Mouse (Mus musculus) brown adipose tissue, adult 24 weeks (tissue): ENCODE measurements around the gene Cacna1c. TPM values are rescaled to one million over a fixed set of nuclear protein-coding genes. Genes with fewer than 3 reads are reported as not detected.
A peak's percentile ranks its signal among the peaks of the same experiment; 100 is the strongest.

Experiments
- H3K27ac ChIP-seq: fragments of 200-500 bp; replicated peaks from 2 replicates; pipeline ENCODE4 v1.5.1; 2012; ENCODE audit warnings: low read depth, mild to moderate bottlenecking, low read length
- H3K4me1 ChIP-seq: fragments of 200-500 bp; 2 replicates; pipeline ENCODE4 v1.6.1; 2012; ENCODE audit warnings: low read length, mixed read lengths; ENCODE audit not compliant: control insufficient read depth, insufficient read depth, insufficient read length
- H3K4me3 ChIP-seq: fragments of 200-500 bp; 2 replicates; pipeline ENCODE4 v1.5.1; 2012; ENCODE audit warnings: low read depth, mild to moderate bottlenecking, low read length, moderate library complexity; ENCODE audit not compliant: insufficient read depth
- polyA plus RNA-seq: library from polyadenylated mRNA; stranded (reverse); fragments of >200 nt; gene quantifications from 2 replicates; pipeline ENCODE4 v1.2.4, GENCODE M21; 2012; ENCODE audit not compliant: missing spikeins, insufficient read depth, insufficient read length

The Cacna1c gene
- polyA plus RNA-seq, 1 experiment, result 0.48 TPM

- Histone ChIP-seq H3K4me3 (no peak overlapping the region), H3K27ac (peak overlapping the region; percentile 30), H3K4me1 (peaks cover 23% of the 10 kb centered on the region)
These were observed 328.8 kb downstream of the Cacna1c start for GRCm38 (mm10) chr6:118867384-118867783.

- Histone ChIP-seq H3K4me1 (peaks cover 23% of the 10 kb centered on the region), H3K4me3 (no peak overlapping the region), H3K27ac (peak overlapping the region; percentile 30)
These were observed 329.3 kb downstream of the Cacna1c start for GRCm38 (mm10) chr6:118866889-118867288.

DNA sequence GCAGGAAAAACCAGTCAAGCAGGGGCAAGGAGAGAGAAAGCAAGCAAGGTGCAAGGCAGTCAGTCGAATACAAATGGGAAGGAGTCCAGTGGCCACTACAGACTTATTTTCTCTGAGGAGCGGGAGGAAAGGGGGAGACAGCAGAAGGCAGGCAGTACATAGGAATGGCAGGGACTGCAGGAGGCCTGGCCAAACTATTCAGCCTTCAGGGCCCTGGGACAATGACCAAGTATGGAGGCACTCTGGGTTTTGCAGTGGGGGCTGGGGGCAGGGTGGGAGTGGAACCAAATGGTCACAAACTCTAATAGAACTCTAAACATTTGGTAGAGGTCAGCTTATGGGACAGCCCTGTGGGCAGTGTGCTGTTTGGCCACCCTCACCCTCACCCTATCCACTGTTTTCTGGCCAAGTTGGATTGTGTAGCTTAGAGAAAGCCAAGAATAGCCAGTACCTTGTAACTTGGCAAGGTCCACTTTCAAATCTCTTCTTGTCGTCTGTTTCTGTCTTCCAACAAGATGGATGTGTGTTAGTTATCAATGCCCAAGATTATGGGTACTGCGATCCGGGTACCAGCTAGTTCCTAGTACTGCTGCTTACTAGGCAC is 330.3 kb downstream of the Cacna1c start:
- Histone ChIP-seq H3K4me3 (no peak overlapping the region), H3K27ac (no peak overlapping the region), H3K4me1 (peaks cover 23% of the 10 kb centered on the region)

DNA sequence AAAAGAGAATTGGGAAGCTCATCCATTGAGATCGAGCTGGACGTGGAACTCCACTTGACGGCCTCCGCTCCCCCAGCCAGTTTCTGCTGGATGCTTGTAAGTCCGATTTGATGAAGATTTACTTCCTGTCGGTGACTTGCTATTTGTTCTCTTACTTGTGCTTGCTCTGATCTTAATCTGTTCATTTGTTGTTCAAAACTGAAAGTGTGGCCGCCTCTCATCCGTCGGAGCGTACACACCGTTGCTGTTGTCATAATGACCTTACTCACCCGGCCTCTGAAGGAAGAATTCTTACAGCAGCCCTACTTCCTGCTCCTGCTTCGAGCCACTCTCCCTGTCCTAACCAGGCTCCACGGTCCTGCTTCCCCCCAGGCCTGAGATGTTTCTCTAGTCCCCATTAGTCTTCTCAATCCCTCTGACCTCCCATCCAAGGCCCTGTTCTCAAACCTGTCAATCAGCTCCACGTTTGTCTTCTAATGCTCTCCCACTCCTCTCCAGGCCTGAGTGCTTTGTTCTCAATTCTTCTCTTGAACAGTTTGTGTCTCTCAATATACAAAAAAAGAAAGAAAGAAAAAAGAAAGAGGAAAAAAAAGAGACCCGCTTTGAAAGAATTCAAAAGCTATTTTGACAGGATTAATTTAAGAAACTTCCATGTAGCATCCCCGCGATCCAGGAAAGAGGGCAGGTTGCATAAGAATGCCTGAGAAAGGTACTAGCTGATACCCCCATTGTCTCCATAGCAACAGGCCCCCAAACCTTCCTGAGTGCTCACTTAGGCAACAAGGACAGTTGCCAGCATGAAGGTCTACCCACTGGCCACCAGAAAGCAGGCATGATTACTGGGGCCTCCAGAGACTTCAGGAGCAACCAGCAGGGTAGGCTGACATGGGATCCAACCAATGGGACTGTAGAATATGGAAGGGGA is 331.3 kb downstream of the Cacna1c start:
- Histone ChIP-seq H3K27ac (0 out of 2 replicates have a peak overlapping the region, but pooled peaks have one; percentile 21), H3K4me1 (peaks cover 23% of the 10 kb centered on the region), H3K4me3 (no peak overlapping the region)

GRCm38 (mm10) chr6:118862727-118863126 is 333.5 kb downstream of the Cacna1c start:
- Histone ChIP-seq H3K4me3 (no peak overlapping the region), H3K4me1 (peaks cover 18% of the 10 kb centered on the region), H3K27ac (no peak overlapping the region)

DNA sequence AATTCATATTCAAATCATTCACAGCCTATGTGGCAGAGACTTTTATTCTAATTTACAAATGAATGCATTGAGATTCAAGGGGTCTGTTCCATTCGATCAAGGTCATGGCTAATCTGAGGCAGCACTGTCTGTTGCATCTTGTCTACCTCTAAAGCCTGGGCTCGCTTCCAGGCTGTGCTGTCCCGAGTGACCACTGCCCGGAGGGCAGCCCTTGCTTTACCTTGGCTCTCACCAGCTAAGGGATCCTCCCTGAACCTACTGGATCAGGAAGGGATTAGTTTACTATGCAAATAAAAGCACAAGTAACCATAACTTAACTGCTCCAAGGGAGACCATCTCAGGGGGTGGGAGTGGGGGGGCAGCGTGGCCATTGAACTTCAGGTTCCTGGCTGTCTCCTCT is 334.1 kb downstream of the Cacna1c start:
- H3K4me3 ChIP-seq, result no peak overlapping the region
- H3K27ac ChIP-seq, result no peak overlapping the region
- H3K4me1 ChIP-seq, result peaks cover 12% of the 10 kb centered on the region

- Histone ChIP-seq H3K4me1 (no peaks in the 10 kb centered on the region), H3K27ac (no peak overlapping the region), H3K4me3 (no peak overlapping the region)
These were observed 337.8 kb downstream of the Cacna1c start for GRCm38 (mm10) chr6:118858431-118858830.

- Histone ChIP-seq H3K27ac (no peak overlapping the region), H3K4me1 (no peaks in the 10 kb centered on the region), H3K4me3 (no peak overlapping the region)
These were observed 344.1 kb downstream of the Cacna1c start for GRCm38 (mm10) chr6:118852131-118852530.

DNA sequence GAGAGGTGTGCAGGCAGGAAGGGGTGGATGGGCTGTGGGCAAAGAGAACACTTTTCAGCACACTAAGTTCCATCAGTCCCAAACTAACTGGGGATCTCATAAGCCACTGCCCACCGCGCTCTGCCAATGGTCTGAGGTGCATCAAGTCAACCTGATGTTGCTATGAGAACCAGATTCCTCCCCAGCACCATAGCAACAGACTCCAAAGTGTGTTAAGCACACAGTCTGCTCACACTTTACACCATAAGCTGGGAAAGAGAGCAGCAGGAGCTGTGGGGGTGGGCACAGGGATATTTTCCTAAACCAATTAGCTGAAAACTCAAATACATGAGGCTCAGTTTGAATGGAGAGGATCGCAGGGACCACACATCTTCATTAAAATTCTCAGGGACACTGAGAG is 345.1 kb downstream of the Cacna1c start:
- no peak overlapping the region for H3K27ac ChIP-seq
- no peak overlapping the region for H3K4me3 ChIP-seq
- no peaks in the 10 kb centered on the region for H3K4me1 ChIP-seq

DNA sequence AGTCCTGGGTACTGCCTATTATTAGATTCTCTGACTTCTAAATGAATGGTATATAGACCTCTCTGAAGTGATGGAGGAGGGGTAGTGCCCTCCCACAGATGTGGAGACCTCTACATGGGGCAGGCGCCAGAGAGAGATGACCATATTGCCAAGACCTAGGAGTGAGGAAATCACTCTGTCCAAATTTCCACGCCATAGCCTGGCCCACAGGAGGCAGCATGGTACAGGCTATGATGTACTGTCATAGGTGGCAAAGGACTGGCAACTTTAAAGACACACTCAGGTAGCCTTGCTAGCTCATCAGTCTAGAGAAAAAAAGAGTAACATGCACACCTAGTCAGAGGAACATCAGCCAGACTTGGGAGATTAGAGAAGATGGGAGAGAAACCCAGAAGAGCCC is 347.6 kb downstream of the Cacna1c start:
- Histone ChIP-seq H3K4me3 (no peak overlapping the region), H3K27ac (no peak overlapping the region), H3K4me1 (no peaks in the 10 kb centered on the region)

- no peaks in the 10 kb centered on the region for H3K4me1 ChIP-seq
These were observed 348.5 kb downstream of the Cacna1c start for GRCm38 (mm10) chr6:118847751-118848150.

DNA sequence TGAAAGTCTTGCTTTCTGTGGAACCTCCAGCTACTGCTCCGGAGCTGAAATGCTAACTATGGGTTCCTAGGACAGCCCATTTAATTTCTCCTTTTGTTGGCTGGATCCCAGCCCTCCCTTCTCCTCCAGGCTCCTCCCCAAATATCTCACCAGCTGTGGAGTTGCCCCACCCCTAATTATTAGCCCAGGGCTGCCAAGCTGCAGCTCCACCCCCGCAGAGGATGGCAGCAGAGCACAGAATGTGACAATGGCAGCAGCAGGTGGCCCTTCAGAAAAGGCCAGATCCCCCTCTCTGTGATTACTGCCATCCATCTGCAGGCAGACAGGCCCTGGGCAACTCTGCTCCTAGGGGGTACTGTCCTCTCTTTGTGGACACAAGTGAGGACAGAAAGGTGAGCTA is 350.4 kb downstream of the Cacna1c start:
- Histone ChIP-seq H3K4me1 (no peaks in the 10 kb centered on the region), H3K27ac (no peak overlapping the region), H3K4me3 (no peak overlapping the region)

More at GRCm38 (mm10) chr6:118847751-118848150, 348.5 kb downstream of the Cacna1c start:
- H3K4me3 ChIP-seq, result no peak overlapping the region
- H3K27ac ChIP-seq, result no peak overlapping the region

DNA sequence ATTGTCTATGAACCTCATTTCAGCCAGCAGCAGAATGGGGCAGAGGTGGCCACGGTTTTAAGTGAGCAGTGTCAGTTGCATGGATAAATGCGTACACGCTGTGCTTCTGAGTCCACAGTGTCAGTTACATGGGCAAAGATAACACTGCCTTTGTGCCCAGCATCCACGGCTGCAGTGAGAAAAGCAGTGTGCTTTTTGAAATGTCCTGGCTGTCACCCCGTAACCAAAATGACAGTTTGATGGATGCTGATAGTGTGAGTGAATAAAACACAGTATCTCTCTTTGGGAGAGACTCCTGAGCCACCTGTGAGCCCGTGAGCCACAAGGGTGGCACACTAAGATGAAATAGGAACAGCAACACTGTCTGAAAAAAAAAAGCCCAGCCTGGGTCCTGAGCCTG is 351.0 kb downstream of the Cacna1c start:
- Histone ChIP-seq H3K4me1 (no peaks in the 10 kb centered on the region), H3K27ac (no peak overlapping the region), H3K4me3 (no peak overlapping the region)

DNA sequence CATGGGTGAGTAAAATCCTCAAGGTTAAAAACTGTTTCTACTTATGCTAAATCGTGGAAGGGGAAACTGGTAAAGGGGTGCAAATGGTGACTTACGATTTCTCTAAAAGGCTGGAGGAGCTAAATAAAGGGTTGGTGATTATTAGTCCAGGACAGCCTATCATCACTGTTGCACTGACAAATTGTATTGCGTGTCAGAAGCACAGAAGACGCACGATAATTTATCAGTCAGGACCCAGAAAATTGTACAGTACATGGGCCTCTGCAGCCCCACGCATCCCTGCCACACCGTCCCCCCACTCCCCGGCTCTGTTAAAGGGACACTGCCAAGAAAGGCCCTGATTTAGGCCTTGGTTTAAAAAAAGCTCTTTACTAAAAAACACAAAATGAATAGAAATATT is 352.7 kb downstream of the Cacna1c start:
- H3K4me1 ChIP-seq, result no peaks in the 10 kb centered on the region
- no peak overlapping the region for H3K27ac ChIP-seq
- H3K4me3 ChIP-seq, result no peak overlapping the region

DNA sequence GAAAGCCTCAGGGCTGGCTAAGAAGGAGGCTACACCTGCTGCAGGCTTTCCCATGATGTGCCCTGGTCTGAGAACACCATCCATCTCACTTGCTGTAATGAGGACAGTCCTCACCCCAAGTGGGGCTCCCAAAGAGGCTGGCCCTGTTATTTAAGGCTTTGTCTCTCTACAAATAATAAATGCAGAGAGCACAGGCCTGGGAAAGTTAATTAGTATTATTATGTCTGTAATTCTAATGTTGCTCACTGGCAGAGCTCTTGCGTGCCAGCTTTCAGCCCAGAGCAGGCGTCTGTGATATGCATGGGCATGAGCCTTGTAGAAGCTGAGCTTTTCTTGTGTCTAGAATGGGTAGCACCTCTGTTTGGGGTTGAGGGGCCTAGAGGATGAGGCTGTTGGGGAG is 354.3 kb downstream of the Cacna1c start:
- no peak overlapping the region for H3K4me3 ChIP-seq
- H3K4me1 ChIP-seq, result no peaks in the 10 kb centered on the region
- H3K27ac ChIP-seq, result no peak overlapping the region
